Mouse (Mus musculus) heart, postnatal 0 days (tissue): ENCODE data around the gene Gm26920. TPM values are rescaled to one million over a fixed set of nuclear protein-coding genes. Genes with fewer than 3 reads are reported as not detected.

Experiments
- ATAC-seq: fragments of 200-750 bp; cut with Nextera tagmentation; 2 replicates; pipeline ENCODE4 v1.8.0; 2017; ENCODE audit warnings: low read depth, moderate number of reproducible peaks, moderate library complexity; ENCODE audit not compliant: insufficient read depth
- DNase-seq: peaks from one replicate; pipeline ENCODE4 v3.0.0-alpha.2; 2016; ENCODE audit warnings: low spot score
- H3K27ac ChIP-seq: fragments of 300-500 bp; sonication (generic); 2 replicates; pipeline ENCODE4 v1.5.1; 2014; ENCODE audit warnings: low read depth, mild to moderate bottlenecking
- H3K27me3 ChIP-seq: fragments of 300-500 bp; sonication (generic); 2 replicates; pipeline ENCODE4 v1.6.1; 2014; ENCODE audit warnings: low read length, mixed read lengths; ENCODE audit not compliant: control insufficient read depth, insufficient read depth
- H3K36me3 ChIP-seq: fragments of 300-500 bp; sonication (generic); replicated peaks from 2 replicates; pipeline ENCODE4 v1.6.1; 2014; ENCODE audit warnings: low read length, mixed read lengths; ENCODE audit not compliant: control insufficient read depth, insufficient read depth
- H3K4me1 ChIP-seq: fragments of 300-500 bp; sonication (generic); 2 replicates; pipeline ENCODE4 v1.6.1; 2014; ENCODE audit warnings: antibody characterized with exemption; ENCODE audit not compliant: control insufficient read depth, insufficient read depth
- H3K4me2 ChIP-seq: fragments of 300-500 bp; sonication (generic); 2 replicates; pipeline ENCODE4 v1.6.1; 2014; ENCODE audit warnings: low read depth, mild to moderate bottlenecking, low read length, moderate library complexity
- H3K4me3 ChIP-seq: fragments of 300-500 bp; sonication (generic); 2 replicates; pipeline ENCODE4 v1.5.1; 2014; ENCODE audit warnings: low read depth, low read length
- H3K9ac ChIP-seq: fragments of 300-500 bp; sonication (generic); replicated peaks from 2 replicates; pipeline ENCODE4 v1.6.1; 2014; ENCODE audit warnings: low read depth, low read length, mixed read lengths
- H3K9me3 ChIP-seq: fragments of 300-500 bp; sonication (generic); replicated peaks from 2 replicates; pipeline ENCODE4 v1.6.1; 2016; ENCODE audit warnings: low read length; ENCODE audit not compliant: control insufficient read depth
- CTCF ChIP-seq: IDR thresholded peaks from 2 replicates; pipeline ENCODE4 v1.5.1; 2016; ENCODE audit warnings: antibody characterized with exemption, control low read depth, low read depth
- EP300 ChIP-seq: IDR thresholded peaks from 2 replicates; pipeline ENCODE4 v1.6.1; 2016; ENCODE audit warnings: antibody characterized with exemption, low read depth
- WGBS: fragments of 180-500 bp; shearing (Covaris S2); extraction: QIAGEN DNeasy Blood & Tissue Kit; methylation state at CpG from one replicate; pipeline ENCODE4 v1.1.7; 2014; 5-methylcytosine and 5-hydroxymethylcytosine counted together
- microRNA-seq: library from miRNA; unstranded; fragments of <30 nt; microRNA quantifications from one replicate; pipeline ENCODE4, GENCODE M21; 2016
- polyA plus RNA-seq: library from polyadenylated mRNA; unstranded; fragments of >200 nt; fragmentation: Nextera tagmentation; extraction: Ambion mirVana; gene quantifications from 2 replicates; pipeline ENCODE4 v1.2.1, GENCODE M21; 2015
- total RNA-seq: library from RNA; depleted of rRNA; stranded (reverse); fragments of >200 nt; gene quantifications from 2 replicates; pipeline ENCODE4 v1.2.3, GENCODE M21; 2014; ENCODE audit warnings: low replicate concordance; rRNA removed

Gene Gm26920
- total and polyA plus RNA-seq, 2 experiments from 2014 or later = 0.18 TPM; not detected in 1

DNA sequence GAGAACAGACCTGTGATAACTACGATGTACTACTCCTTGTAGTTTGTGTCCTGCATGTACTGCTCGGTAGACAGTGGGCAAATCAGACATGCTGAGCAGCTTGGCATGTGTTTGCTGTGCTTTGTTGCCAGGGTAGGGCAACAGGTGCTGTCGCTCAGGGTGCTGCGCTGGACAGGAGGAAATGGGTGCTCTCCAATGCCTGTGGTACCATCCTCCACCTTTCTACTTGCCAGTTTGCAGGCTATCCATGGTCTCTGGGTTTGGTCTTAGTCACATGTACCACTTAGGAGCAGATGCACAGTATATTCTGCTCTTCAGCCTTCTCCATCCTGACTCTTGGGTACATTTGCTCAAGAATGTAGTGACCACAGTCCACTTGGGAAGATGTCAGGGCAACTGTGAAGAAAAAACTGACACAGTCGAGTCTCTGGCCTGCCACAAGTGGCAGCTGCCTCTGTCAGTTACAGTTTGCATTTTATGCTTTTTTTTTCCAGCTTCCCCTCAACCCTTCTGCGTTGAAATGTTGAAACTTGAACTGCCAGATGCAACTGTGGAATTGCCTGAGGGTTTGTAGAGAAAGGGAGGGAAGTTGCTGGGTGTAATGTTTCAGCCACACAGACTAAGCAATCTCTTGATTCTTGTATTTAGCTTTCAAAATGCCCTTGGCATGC lies 82.1 kb downstream of the Gm26920 start:
- Histone ChIP-seq H3K9ac (no peak overlapping the region), H3K27ac (no peak overlapping the region), H3K9me3 (no peaks in the 10 kb centered on the region), H3K27me3 (no peaks in the 10 kb centered on the region), H3K36me3 (peaks cover 63% of the 10 kb centered on the region), H3K4me3 (no peak overlapping the region), H3K4me1 (peaks cover 5% of the 10 kb centered on the region; the same call in 1 of the 2 replicates), H3K4me2 (no peak overlapping the region)
- no peak for ATAC-seq
- 70% methylated on average over 6 of the region's 6 CpGs for WGBS
- no peak for DNase-seq
- no peak for TF ChIP-seq CTCF
- no peak for TF ChIP-seq EP300

DNA sequence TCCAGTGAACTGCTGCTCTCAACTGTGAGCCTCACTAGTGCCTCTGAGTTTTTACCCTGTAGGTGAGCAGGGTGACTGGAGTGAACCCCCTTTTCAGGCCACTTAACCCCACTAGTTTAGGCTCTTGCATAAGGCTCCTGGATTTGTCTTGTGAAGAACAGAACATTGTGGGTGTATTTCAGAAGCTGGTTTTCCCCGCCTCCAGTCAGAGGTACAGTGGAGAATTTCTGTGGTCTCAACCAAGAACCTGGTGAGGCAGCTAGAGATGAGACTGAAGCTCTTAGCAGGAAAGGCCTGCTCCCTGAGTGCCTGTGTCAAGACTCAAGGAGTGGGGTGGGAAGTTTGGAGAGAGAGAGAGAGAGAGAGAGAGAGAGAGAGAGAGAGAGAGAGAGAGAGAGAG lies 82.6 kb downstream of the Gm26920 start:
- TF ChIP-seq CTCF (no peak), EP300 (no peak)
- peaks cover 65% of the 10 kb centered on the region for H3K36me3 ChIP-seq
- WGBS = 79% methylated on average over 1 of the region's 1 CpGs

More for the DNA sequence above, 82.6 kb downstream of the Gm26920 start:
- peaks cover 5% of the 10 kb centered on the region; the same call in 1 of the 2 replicates for H3K4me1 ChIP-seq
- H3K4me2 ChIP-seq = no peak overlapping the region
- no peak for DNase-seq
- H3K4me3 ChIP-seq = no peak overlapping the region
- no peak for ATAC-seq
- H3K9ac ChIP-seq = no peak overlapping the region
- H3K27ac ChIP-seq = no peak overlapping the region
- no peaks in the 10 kb centered on the region for H3K27me3 ChIP-seq
- no peaks in the 10 kb centered on the region for H3K9me3 ChIP-seq

Small RNA genes within 50 kb of the gene (microRNA-seq; reads per million reads assigned to microRNA genes)
- not detected for gene Gm23368

Other genes starting within 250 kb of the Gm26920 start
- 2.7 TPM in 1 of 2 replicates, not detected in the other for gene Zfp940, start 236.7 kb downstream of the Gm26920 start, total RNA-seq
- 0.55 and 0.56 TPM in 2 replicates for gene Zfp940, start 236.7 kb downstream of the Gm26920 start, polyA plus RNA-seq
- 0.70 and 0.80 TPM in 2 replicates for gene Zfp420, start 230.4 kb downstream of the Gm26920 start, total RNA-seq
- 2.2 and 2.5 TPM in 2 replicates for gene Zfp420, start 230.4 kb downstream of the Gm26920 start, polyA plus RNA-seq
- gene Zfp27, start 183.8 kb downstream of the Gm26920 start, total RNA-seq = 7.5 and 12.8 TPM in 2 replicates
- gene Zfp27, start 183.8 kb downstream of the Gm26920 start, polyA plus RNA-seq = 6.5 and 7.7 TPM in 2 replicates
- gene Zfp383, start 182.2 kb downstream of the Gm26920 start, total RNA-seq = 2.5 and 5.3 TPM in 2 replicates
- gene Zfp383, start 182.2 kb downstream of the Gm26920 start, polyA plus RNA-seq = 2.5 and 3.0 TPM in 2 replicates
- 2.0 and 3.2 TPM in 2 replicates for gene Zfp74, start 136.3 kb downstream of the Gm26920 start, total RNA-seq
- 5.4 and 5.5 TPM in 2 replicates for gene Zfp74, start 136.3 kb downstream of the Gm26920 start, polyA plus RNA-seq
- gene Zfp568, start 106.5 kb downstream of the Gm26920 start, total RNA-seq = 38.3 and 39.3 TPM in 2 replicates
- 9.5 and 13.6 TPM in 2 replicates for gene Zfp568, start 106.5 kb downstream of the Gm26920 start, polyA plus RNA-seq
- 5.7 and 6.0 TPM in 2 replicates for gene Zfp14, start 39.0 kb downstream of the Gm26920 start, total RNA-seq
- 2.2 and 2.6 TPM in 2 replicates for gene Zfp14, start 39.0 kb downstream of the Gm26920 start, polyA plus RNA-seq
- 0.08 and 0.54 TPM in 2 replicates for gene Zfp82, start 17.5 kb downstream of the Gm26920 start, total RNA-seq
- 1.9 and 2.4 TPM in 2 replicates for gene Zfp82, start 17.5 kb downstream of the Gm26920 start, polyA plus RNA-seq
- not detected in 2 replicates for gene Zfp566, start 117 bp upstream of the Gm26920 start, total RNA-seq
- 4.1 and 4.6 TPM in 2 replicates for gene Zfp566, start 117 bp upstream of the Gm26920 start, polyA plus RNA-seq
- 33.1 and 54.8 TPM in 2 replicates for gene Zfp260, start 4.4 kb upstream of the Gm26920 start, total RNA-seq
- 54.6 and 57.9 TPM in 2 replicates for gene Zfp260, start 4.4 kb upstream of the Gm26920 start, polyA plus RNA-seq
- 2.6 and 4.5 TPM in 2 replicates for gene Zfp382, start 31.5 kb upstream of the Gm26920 start, total RNA-seq
- gene Zfp382, start 31.5 kb upstream of the Gm26920 start, polyA plus RNA-seq = 3.8 and 4.6 TPM in 2 replicates
- 18.6 and 29.7 TPM in 2 replicates for gene Zfp146, start 79.3 kb upstream of the Gm26920 start, total RNA-seq
- 4.4 and 5.7 TPM in 2 replicates for gene Zfp146, start 79.3 kb upstream of the Gm26920 start, polyA plus RNA-seq
- 516 and 816 TPM in 2 replicates for gene Cox7a1, start 93.7 kb upstream of the Gm26920 start, total RNA-seq
- gene Cox7a1, start 93.7 kb upstream of the Gm26920 start, polyA plus RNA-seq = 1,339 and 1,426 TPM in 2 replicates
- 356 and 427 TPM in 2 replicates for gene Capns1, start 108.4 kb upstream of the Gm26920 start, total RNA-seq
- gene Capns1, start 108.4 kb upstream of the Gm26920 start, polyA plus RNA-seq = 84.4 and 88.5 TPM in 2 replicates
- gene Polr2i, start 141.5 kb upstream of the Gm26920 start, total RNA-seq = 105 and 799 TPM in 2 replicates
- 109 and 112 TPM in 2 replicates for gene Polr2i, start 141.5 kb upstream of the Gm26920 start, polyA plus RNA-seq
- 40.0 and 80.7 TPM in 2 replicates for gene Tbcb, start 141.9 kb upstream of the Gm26920 start, total RNA-seq
- 131 and 137 TPM in 2 replicates for gene Tbcb, start 141.9 kb upstream of the Gm26920 start, polyA plus RNA-seq
- not detected in 2 replicates for gene Ovol3, start 145.3 kb upstream of the Gm26920 start, total RNA-seq
- gene Ovol3, start 145.3 kb upstream of the Gm26920 start, polyA plus RNA-seq = not detected in 2 replicates
- not detected in 2 replicates for gene Thap8, start 189.7 kb upstream of the Gm26920 start, total RNA-seq
- gene Thap8, start 189.7 kb upstream of the Gm26920 start, polyA plus RNA-seq = 0.33 and 0.41 TPM in 2 replicates
- 3.4 and 5.2 TPM in 2 replicates for gene Wdr62, start 190.0 kb upstream of the Gm26920 start, total RNA-seq
- 2.6 and 3.2 TPM in 2 replicates for gene Wdr62, start 190.0 kb upstream of the Gm26920 start, polyA plus RNA-seq
- gene Clip3, start 201.3 kb upstream of the Gm26920 start, total RNA-seq = 4.3 and 22.4 TPM in 2 replicates
- 3.1 and 3.5 TPM in 2 replicates for gene Clip3, start 201.3 kb upstream of the Gm26920 start, polyA plus RNA-seq
- gene Alkbh6, start 218.3 kb upstream of the Gm26920 start, total RNA-seq = 40.0 and 57.2 TPM in 2 replicates
- gene Alkbh6, start 218.3 kb upstream of the Gm26920 start, polyA plus RNA-seq = 63.5 and 71.2 TPM in 2 replicates
- gene Syne4, start 224.4 kb upstream of the Gm26920 start, total RNA-seq = 0.34 and 1.1 TPM in 2 replicates
- gene Syne4, start 224.4 kb upstream of the Gm26920 start, polyA plus RNA-seq = 1.6 TPM in 2 replicates
- gene E130208F15Rik, start 231.3 kb upstream of the Gm26920 start, total RNA-seq = 0.46 and 0.77 TPM in 2 replicates
- 2.6 and 3.1 TPM in 2 replicates for gene E130208F15Rik, start 231.3 kb upstream of the Gm26920 start, polyA plus RNA-seq
- 15.8 and 16.5 TPM in 2 replicates for gene Sdhaf1, start 233.5 kb upstream of the Gm26920 start, total RNA-seq
- 23.2 and 23.3 TPM in 2 replicates for gene Sdhaf1, start 233.5 kb upstream of the Gm26920 start, polyA plus RNA-seq